Mouse (Mus musculus): ENCODE data around the gene Mki67. TPM values are rescaled to one million over a fixed set of nuclear protein-coding genes. Genes with fewer than 3 reads are reported as not detected.
"Not testable (repeated sequence)": the region's sequence is repeated elsewhere in the genome, so short reads cannot be mapped to it uniquely, and the experiment has no call there.

Gene Mki67
- polyA plus RNA-seq, 1 experiment from 2014 or later: 3.9 TPM

DNA sequence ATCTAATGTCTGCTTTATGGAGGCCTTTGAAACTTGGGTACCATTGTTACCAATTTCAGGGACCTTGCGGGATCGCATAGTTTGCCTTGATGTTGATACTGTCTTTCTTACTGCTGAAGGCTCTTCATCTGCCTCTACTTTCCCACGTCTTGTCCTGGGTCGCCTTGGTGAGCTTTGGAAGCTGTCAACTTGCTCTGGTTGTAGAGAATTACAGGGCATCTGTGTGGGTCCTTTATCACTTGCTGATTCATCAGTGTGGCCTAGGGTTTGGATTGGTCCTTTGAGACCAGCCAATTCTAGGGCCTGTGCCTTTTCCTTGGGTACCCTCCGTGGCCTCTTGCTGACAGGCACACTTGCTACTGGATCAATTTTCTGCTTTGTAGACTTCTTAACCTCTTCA is 21.4 kb downstream of the Mki67 start:
- 93% methylated on average over 5 of the region's 5 CpGs for WGBS
- no peaks in the 10 kb centered on the region for H3K9me3 ChIP-seq (replicated peaks)
- no peak overlapping the region for H3K4me3 ChIP-seq (replicated peaks)
- H3K27me3 ChIP-seq (replicated peaks): no peaks in the 10 kb centered on the region
- H3K27ac ChIP-seq (replicated peaks): no peak overlapping the region
- no peak overlapping the region for H3K9ac ChIP-seq (replicated peaks)
- ATAC-seq (ENCODE audit: low FRiP score): no peak
- H3K4me2 ChIP-seq: no peak overlapping the region
- H3K4me1 ChIP-seq: no peaks in the 10 kb centered on the region
- H3K36me3 ChIP-seq: no peaks in the 10 kb centered on the region

DNA sequence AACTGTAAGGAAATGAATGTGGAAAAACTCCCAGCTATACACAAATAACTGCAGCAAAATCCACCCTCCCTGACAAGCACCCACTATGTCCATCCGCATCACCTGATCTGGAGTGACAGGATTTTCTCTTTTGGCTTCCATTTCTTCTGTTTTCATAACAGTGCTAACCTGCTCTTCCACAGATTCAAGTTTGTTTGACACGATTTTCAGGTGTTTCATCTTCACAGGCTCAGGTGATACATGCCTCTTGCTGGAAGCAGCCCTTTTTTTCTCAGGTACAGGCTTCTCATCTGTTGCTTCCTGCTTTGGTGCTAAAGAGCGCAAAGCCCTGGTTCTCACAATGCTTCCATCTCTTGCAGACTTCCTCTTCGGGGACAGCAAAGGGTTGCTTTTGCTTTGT is 22.0 kb downstream of the Mki67 start:
- WGBS: 89% methylated on average over 4 of the region's 4 CpGs
- Histone ChIP-seq H3K9me3 (replicated peaks) (no peaks in the 10 kb centered on the region), H3K27ac (replicated peaks) (no peak overlapping the region), H3K4me1 (no peaks in the 10 kb centered on the region), H3K9ac (replicated peaks) (no peak overlapping the region), H3K36me3 (no peaks in the 10 kb centered on the region), H3K27me3 (replicated peaks) (no peaks in the 10 kb centered on the region), H3K4me2 (no peak overlapping the region), H3K4me3 (replicated peaks) (no peak overlapping the region)
- ATAC-seq (ENCODE audit: low FRiP score): no peak

DNA sequence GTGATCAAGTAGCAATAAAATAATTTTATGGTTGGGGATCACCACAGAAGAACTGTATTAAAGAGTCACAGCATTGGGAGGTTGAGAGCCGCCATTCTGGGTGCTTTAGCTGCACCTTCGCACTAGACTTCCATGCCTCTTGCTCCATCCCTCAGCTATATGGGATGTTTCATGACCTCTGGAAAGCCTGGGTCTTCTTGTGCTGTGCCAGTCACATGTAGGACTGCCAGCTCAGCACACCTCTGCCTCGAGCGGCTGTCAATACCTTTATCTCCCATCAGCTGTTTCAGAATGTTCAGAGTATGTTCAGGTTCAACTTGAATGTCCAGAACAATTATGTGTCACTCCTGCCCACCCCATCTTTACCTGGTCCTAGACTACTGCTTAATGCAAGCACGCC is 24.2 kb downstream of the Mki67 start:
- Histone ChIP-seq H3K9me3 (replicated peaks) (no peaks in the 10 kb centered on the region), H3K27ac (replicated peaks) (no peak overlapping the region), H3K4me3 (replicated peaks) (no peak overlapping the region), H3K4me2 (no peak overlapping the region), H3K27me3 (replicated peaks) (no peaks in the 10 kb centered on the region), H3K4me1 (no peaks in the 10 kb centered on the region), H3K36me3 (no peaks in the 10 kb centered on the region; the same call in 1 of the 2 replicates), H3K9ac (replicated peaks) (no peak overlapping the region)
- ATAC-seq (ENCODE audit: low FRiP score): no peak
- WGBS: 95% methylated on average over 5 of the region's 5 CpGs

DNA sequence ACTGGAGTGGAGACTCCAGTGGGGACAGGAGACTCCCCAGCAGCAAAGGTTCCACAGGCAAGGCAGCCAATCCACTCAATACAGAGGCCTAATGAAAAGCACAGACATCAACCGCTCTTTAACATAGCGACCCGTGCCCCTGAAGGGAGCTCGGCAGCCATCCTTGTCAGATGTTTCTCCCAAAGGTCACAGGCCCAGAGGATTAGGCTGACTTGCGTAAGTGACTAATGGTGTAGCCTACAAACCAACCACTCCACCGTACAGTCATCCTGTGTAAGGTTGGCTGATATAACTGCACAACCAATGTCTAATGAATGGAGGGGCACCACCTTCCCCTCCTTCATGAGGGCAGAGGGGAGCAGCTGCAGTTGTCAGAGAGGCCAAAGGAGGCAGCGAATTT is 26.8 kb downstream of the Mki67 start:
- Histone ChIP-seq H3K27me3 (replicated peaks) (no peaks in the 10 kb centered on the region), H3K36me3 (peaks cover 9% of the 10 kb centered on the region; the same call in 1 of the 2 replicates), H3K4me2 (no peak overlapping the region), H3K4me3 (replicated peaks) (no peak overlapping the region), H3K9ac (replicated peaks) (no peak overlapping the region), H3K4me1 (no peaks in the 10 kb centered on the region), H3K27ac (replicated peaks) (no peak overlapping the region), H3K9me3 (replicated peaks) (no peaks in the 10 kb centered on the region)
- no peak for ATAC-seq (ENCODE audit: low FRiP score)
- WGBS: 96% methylated on average over 7 of the region's 7 CpGs

DNA sequence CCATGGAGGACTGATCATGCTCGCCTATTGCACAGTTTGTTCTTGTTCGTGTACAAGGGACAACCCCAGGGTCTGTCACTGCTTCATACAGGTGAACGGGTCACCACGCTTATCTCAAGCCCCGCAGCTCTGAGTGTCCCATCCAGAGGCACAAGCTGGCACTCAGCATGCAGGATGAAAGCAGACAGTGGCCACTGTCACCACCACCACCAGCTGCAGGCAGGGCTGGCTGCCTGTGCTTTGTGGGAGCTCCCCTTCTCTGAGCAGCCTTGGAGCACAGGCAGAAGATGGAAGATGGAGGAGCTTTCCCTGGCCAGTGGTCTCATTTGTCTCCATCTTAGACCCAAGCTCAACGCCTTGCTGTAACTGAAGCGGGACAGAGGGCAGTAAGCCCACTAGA is 31.2 kb downstream of the Mki67 start:
- 87% methylated on average over 7 of the region's 7 CpGs for WGBS
- ATAC-seq (ENCODE audit: low FRiP score): no peak
- H3K9me3 ChIP-seq (replicated peaks): no peaks in the 10 kb centered on the region

DNA sequence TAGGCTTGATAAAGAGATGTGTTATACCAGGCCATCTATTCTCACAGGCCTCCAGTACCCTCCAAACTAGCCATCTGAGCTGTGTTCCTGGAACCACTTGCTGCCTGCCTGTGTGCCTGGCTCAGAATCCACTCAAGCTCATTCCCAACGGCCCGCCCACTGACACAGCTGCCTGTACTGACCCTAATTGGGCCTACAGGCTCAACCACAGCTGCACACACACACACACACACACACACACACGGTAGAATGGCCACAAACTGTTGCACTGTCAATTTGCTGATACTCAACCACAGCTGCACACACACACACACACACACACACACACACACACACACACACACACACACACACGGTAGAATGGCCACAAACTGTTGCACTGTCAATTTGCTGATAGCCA is 32.1 kb downstream of the Mki67 start:
- ATAC-seq (ENCODE audit: low FRiP score); H3K9me3 ChIP-seq (replicated peaks); H3K27ac ChIP-seq (replicated peaks); H3K36me3 ChIP-seq; H3K4me2 ChIP-seq; H3K4me1 ChIP-seq; H3K4me3 ChIP-seq (replicated peaks); H3K27me3 ChIP-seq (replicated peaks); H3K9ac ChIP-seq (replicated peaks): not testable (repeated sequence)
- 84% methylated on average over 4 of the region's 4 CpGs for WGBS

More for the DNA sequence above, 31.2 kb downstream of the Mki67 start:
- no peak overlapping the region for H3K4me2 ChIP-seq
- no peak overlapping the region for H3K4me3 ChIP-seq (replicated peaks)
- H3K27me3 ChIP-seq (replicated peaks): no peaks in the 10 kb centered on the region
- H3K27ac ChIP-seq (replicated peaks): no peak overlapping the region
- peaks cover 9% of the 10 kb centered on the region; the same call in 1 of the 2 replicates for H3K36me3 ChIP-seq
- no peak overlapping the region for H3K9ac ChIP-seq (replicated peaks)
- no peaks in the 10 kb centered on the region for H3K4me1 ChIP-seq

DNA sequence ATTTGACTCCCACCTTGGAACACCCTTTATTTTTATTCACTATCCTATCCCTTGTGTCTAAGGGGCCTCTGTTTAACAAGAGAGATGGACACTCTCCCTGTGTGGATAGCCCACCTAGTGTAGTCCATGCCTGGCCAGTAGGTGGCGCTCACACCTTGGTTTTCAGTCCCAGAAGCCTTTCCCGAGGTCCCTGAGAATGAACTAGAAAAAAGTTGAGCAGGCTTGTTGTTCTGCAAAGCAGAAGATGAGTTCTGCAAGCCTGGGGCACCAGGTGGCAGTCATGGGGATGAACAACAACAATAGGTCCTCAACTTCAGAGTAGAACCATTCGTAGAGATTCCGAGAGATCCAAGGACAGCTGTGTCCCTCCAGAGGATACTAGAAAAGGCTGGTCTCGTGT is 35.8 kb downstream of the Mki67 start:
- WGBS: 72% methylated on average over 5 of the region's 5 CpGs
- Histone ChIP-seq H3K9me3 (replicated peaks) (no peaks in the 10 kb centered on the region), H3K4me1 (no peaks in the 10 kb centered on the region), H3K4me2 (no peak overlapping the region), H3K4me3 (replicated peaks) (no peak overlapping the region), H3K9ac (replicated peaks) (no peak overlapping the region), H3K36me3 (peaks cover 6% of the 10 kb centered on the region; the same call in 1 of the 2 replicates), H3K27me3 (replicated peaks) (no peaks in the 10 kb centered on the region), H3K27ac (replicated peaks) (no peak overlapping the region)
- no peak for ATAC-seq (ENCODE audit: low FRiP score)

DNA sequence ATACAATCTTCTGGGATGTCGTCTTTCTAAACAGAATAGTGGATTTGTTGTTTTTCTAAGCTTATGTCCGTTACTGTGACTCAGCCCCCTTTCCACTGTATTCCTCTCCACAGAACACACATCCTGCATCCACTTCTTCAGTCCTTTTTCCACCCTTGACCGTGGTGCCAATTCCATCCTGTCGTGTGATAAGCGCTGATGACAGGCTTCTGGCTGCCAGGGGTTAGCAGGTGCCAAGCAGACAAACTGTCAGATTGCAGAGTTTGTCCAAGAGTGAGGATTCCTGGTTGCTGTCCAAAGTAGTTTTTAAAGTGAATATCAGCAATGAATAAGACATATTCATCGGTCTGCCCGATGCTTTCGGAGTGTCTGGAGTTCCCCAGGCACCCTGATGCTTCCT is 39.4 kb downstream of the Mki67 start:
- H3K4me3 ChIP-seq (replicated peaks): no peak overlapping the region
- ATAC-seq (ENCODE audit: low FRiP score): no peak
- H3K27ac ChIP-seq (replicated peaks): no peak overlapping the region
- no peak overlapping the region for H3K4me2 ChIP-seq
- H3K36me3 ChIP-seq: 0 out of 2 replicates have a peak, but pooled peaks cover 2% of the 10 kb centered on the region
- H3K4me1 ChIP-seq: no peaks in the 10 kb centered on the region
- H3K9ac ChIP-seq (replicated peaks): no peak overlapping the region
- no peaks in the 10 kb centered on the region for H3K9me3 ChIP-seq (replicated peaks)
- no peaks in the 10 kb centered on the region for H3K27me3 ChIP-seq (replicated peaks)
- WGBS: 86% methylated on average over 8 of the region's 8 CpGs

DNA sequence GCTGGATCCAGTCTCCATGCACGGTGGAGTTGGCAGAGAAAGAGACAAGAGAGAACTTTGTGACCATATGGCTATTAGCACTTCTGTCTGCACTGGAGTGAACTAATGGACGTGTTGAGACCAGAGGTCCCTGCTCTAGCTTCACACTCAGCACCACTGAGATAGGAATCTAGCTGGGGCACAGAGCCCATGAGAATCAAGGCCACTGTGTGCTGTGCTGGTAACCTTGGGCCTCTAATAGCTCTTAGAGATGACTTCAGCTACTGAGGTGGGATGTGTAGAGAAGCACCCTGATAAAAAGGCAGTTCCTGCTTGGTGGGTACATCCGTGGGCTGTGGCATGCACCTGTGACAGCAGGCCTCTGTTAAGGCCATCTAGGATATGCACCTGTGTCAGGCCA is 42.6 kb downstream of the Mki67 start:
- H3K4me3 ChIP-seq (replicated peaks): no peak overlapping the region
- H3K4me1 ChIP-seq: no peaks in the 10 kb centered on the region
- no peaks in the 10 kb centered on the region for H3K9me3 ChIP-seq (replicated peaks)
- H3K36me3 ChIP-seq: peaks cover 2% of the 10 kb centered on the region; the same call in 1 of the 2 replicates
- no peak overlapping the region for H3K9ac ChIP-seq (replicated peaks)
- ATAC-seq (ENCODE audit: low FRiP score): no peak
- no peak overlapping the region for H3K27ac ChIP-seq (replicated peaks)
- WGBS: 50% methylated on average over 3 of the region's 3 CpGs
- H3K27me3 ChIP-seq (replicated peaks): no peaks in the 10 kb centered on the region
- H3K4me2 ChIP-seq: no peak overlapping the region

DNA sequence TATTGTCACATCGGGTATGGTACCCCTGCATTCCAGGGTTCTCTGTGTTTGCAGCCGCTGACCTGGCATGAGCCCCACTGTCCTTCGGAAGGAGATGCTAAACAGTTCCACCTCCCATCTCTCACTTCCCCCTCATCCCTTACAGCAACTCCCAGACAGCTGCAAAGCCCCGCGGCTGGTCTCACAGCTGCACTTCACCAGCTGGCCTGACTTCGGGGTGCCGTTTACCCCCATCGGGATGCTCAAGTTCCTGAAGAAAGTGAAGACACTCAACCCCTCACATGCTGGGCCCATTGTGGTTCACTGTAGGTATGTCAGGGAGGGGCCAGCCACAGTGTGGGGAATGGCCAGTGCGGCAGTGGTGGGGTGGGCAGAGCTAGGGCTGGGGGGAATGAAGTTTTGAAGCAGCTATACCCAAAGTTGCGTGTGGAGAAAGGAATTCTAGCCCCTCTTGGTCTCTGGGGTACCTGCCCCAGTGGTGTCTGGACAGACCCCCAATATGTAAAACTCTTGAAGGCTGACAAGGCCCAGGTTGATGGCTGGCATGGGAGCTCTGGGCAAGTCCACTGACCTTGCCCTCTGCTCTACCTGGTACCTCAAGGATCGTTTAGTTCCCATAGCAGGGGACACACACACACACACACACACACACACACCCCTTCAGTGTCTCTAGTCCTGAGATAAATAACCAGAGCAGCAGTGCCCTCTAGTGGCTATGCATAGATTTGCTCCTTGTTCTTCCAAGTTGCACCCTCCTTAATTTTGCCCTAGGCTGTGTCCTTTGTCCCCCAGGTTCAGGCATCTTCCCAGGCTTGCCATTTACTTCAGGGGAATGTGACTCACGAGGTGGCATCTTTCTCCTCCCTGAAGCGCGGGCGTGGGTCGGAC is 47.1 kb downstream of the Mki67 start:
- H3K4me2 ChIP-seq: no peak overlapping the region
- no peak overlapping the region for H3K9ac ChIP-seq (replicated peaks)
- H3K36me3 ChIP-seq: peaks cover 2% of the 10 kb centered on the region; the same call in 1 of the 2 replicates
- no peak for ATAC-seq (ENCODE audit: low FRiP score)
- H3K9me3 ChIP-seq (replicated peaks): no peaks in the 10 kb centered on the region
- H3K27me3 ChIP-seq (replicated peaks): no peaks in the 10 kb centered on the region
- no peaks in the 10 kb centered on the region for H3K4me1 ChIP-seq
- H3K27ac ChIP-seq (replicated peaks): no peak overlapping the region
- 34% methylated on average over 16 of the region's 16 CpGs for WGBS
- no peak overlapping the region for H3K4me3 ChIP-seq (replicated peaks)

DNA sequence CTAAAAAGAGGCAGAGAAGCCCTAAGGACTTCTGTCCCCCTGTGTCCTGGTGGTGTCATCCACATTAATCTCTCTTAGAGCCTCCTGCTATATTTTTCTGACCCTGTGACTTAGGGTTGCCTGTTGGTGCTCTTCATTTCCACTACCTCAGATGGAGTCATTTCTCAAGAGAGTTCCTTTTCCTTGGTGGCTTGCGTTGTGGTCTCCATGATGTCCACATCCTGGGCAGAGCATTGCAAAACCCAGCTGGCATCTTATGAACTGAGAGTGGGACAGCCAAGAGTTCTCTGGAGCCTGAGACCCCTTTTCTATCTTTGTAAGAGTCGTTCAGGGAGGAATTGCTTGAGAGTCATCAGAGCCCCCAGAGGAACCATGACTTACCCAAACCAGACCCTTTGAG is 49.8 kb downstream of the Mki67 start:
- no peak for ATAC-seq (ENCODE audit: low FRiP score)
- WGBS: 88% methylated on average over 2 of the region's 2 CpGs
- no peak overlapping the region for H3K4me3 ChIP-seq (replicated peaks)

DNA sequence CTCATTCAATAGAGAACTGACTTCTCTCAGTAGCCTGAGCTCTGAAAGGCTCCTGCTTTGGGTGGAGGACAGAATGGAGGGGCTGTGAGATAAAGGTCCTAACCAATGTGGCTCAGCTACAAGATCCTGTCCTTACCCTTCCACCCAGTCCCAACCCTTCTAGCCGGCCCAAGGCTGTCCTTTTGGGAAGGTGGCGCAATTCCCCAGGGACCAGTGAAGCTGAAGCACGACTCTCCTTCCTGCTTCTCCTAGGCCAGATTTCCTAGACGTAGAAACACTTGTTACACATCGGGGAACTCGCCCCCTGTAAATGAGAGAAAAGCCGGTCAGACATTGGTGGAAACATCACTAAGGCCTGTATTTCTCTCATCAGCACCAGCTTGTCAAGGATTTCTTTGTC is 52.0 kb downstream of the Mki67 start:
- no peak for ATAC-seq (ENCODE audit: low FRiP score)
- H3K4me3 ChIP-seq (replicated peaks): no peak overlapping the region
- 81% methylated on average over 7 of the region's 7 CpGs for WGBS
- H3K9me3 ChIP-seq (replicated peaks): no peaks in the 10 kb centered on the region
- no peaks in the 10 kb centered on the region for H3K27me3 ChIP-seq (replicated peaks)
- no peak overlapping the region for H3K9ac ChIP-seq (replicated peaks)
- H3K36me3 ChIP-seq: no peaks in the 10 kb centered on the region
- H3K4me1 ChIP-seq: no peaks in the 10 kb centered on the region
- H3K27ac ChIP-seq (replicated peaks): no peak overlapping the region
- H3K4me2 ChIP-seq: no peak overlapping the region

More for the DNA sequence above, 49.8 kb downstream of the Mki67 start:
- H3K4me2 ChIP-seq: no peak overlapping the region
- no peaks in the 10 kb centered on the region for H3K4me1 ChIP-seq
- H3K9ac ChIP-seq (replicated peaks): no peak overlapping the region
- H3K27me3 ChIP-seq (replicated peaks): no peaks in the 10 kb centered on the region
- H3K27ac ChIP-seq (replicated peaks): no peak overlapping the region
- H3K9me3 ChIP-seq (replicated peaks): no peaks in the 10 kb centered on the region
- no peaks in the 10 kb centered on the region; the same call in 1 of the 2 replicates for H3K36me3 ChIP-seq
